Mouse (Mus musculus) frontal cortex, postnatal 10 days (tissue): Measurements from ENCODE around the gene B4galt4.
A peak's percentile ranks its signal among the peaks of the same experiment; 100 is the strongest.
"Not testable (repeated sequence)": the region's sequence is repeated elsewhere in the genome, so short reads cannot be mapped to it uniquely, and the experiment has no call there.

Source experiments
- DNase-seq, 2 experiments: peaks; one replicate each; pipeline ENCODE4 v3.0.0; 2022; ENCODE audit warnings: low spot score in 2 of 2, mixed read lengths in 1 of 2

The B4galt4 gene

DNA sequence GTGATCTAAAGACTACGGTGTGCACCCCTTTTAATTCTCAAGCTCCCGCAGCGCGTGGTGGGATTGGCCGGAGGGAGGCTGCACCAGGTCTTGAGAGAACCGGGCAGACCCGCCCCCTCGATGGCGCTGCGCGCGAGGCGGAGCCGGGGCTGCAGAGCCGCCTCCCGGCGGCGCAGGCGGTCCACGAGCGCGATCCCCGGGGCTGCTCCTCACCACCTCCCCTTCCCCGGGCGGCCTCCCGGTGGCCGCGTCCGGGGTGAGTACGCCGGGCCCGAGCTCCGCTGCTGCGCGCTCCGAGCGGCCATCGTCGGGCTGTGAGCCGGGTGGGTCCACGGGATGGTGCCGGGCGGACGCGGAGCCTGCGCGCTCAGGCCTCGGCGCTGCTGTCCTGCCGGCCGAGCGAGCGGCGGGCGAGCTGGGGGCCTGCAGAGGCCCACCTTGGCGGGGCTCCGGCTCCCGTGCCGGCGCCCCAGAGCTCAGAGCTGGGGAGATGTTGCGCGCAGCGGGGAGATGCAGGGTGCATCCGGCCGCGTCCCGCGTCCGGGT is at the start of gene B4galt4:
Gene B4galt4, plus strand, starts transcription at position 152 of the 546 bp plus-strand sequence.
- peak; percentile 71 to 82 for DNase-seq

DNA sequence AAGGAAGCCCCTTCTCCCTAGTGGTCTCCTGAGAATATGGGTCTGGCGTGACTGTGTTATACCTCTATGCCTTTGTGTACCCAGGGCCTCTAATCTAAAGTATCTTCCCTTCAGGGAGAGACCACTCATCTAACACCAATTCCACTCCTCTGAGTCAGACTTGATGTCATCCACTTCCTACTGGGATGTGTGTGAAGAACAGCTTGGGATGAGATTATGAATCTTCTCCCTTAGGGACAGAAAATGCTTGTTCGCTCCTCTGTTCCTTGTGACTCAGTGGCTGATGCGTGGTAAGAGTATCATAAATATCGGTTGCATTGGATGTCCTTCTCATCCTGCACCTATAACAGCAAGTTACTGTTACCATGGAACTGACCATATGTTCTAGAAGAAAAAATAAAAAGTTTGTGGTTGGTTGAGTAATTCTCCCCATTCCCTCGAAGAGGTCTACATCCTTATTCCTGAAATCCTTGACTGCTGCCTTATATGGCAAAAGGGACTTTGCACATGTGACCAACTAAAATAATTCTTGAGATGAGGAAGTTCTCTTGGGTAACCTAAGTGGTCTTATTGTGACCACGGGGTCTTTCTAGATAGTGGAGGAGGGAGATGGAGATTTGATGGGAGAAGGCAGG is 47.0 kb upstream of the B4galt4 start:
- DNase-seq, result no peak

DNA sequence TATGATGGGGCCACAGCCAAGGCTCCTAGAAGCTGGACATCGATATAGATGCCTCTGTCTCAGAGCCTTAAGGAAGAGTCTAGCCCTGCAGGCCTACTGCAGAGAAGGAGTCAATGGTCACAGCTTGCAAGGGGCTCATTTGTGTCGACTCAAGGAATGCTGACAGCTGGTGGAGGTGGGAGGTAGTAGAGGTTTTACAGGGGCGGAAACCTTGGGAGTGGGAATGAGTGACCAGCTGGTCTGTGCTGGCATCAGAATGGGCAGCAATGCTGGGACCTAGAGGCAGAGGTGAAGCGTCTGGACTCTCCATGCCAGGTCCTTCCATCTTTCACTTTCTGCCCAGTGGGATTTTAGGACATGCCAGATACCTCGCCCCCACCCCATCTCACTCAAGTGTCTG is 46.5 kb upstream of the B4galt4 start:
- no peak for DNase-seq

DNA sequence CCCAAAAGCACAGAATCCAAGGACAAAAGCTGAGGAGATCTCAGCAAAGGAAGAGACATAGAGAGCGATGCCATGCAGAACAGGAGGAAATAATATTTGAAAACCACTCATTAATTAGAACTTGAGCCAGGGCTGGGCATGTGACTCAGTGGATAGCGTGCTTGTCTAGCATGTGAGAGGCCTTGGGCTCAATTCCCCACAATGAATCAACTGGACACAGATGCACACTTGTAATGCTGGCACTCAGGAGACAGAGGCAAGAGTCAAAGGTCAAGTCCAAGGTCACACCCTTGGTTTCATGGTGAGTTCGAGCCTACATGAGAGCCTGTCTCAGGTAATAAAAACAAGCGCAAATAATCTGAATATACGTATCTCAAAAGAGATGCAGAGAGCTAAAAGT is 44.5 kb upstream of the B4galt4 start:
- DNase-seq, result no peak

DNA sequence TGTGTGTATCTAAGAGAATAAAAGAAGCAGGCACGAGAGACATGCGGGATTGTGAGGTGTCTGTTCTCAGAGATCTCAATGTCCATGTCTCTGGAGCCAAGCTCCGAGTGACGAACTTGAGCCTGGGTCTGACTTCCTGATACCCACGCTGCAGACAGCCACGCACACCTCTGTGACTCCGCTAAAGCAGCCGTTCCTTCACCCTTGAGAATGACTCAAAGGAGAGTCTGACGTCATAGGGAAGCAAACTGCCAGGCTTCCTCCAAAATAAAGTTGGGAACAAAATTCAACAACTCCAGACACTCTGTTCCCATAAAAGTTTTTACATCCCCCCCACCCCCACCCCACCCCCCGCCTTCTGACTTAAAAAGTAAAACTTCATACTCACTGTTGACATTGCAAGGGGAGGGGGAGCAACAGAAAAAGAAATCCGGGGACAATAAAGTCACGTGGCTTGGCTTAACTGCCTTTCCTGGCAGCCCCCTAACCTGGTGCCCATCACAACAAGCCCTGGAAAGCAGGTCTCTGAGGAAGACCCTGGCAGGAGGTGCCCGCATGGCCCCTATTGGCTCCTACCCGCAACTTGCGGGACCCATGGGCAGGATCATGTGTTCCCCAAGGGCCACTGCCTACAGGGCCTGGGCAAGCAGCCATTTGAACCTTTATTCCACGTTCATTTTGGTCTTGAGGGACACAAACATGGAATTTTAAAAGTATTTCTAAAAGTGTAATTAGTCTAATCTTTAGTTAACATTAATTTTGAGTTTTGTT is 41.5 kb upstream of the B4galt4 start:
- no peak for DNase-seq

DNA sequence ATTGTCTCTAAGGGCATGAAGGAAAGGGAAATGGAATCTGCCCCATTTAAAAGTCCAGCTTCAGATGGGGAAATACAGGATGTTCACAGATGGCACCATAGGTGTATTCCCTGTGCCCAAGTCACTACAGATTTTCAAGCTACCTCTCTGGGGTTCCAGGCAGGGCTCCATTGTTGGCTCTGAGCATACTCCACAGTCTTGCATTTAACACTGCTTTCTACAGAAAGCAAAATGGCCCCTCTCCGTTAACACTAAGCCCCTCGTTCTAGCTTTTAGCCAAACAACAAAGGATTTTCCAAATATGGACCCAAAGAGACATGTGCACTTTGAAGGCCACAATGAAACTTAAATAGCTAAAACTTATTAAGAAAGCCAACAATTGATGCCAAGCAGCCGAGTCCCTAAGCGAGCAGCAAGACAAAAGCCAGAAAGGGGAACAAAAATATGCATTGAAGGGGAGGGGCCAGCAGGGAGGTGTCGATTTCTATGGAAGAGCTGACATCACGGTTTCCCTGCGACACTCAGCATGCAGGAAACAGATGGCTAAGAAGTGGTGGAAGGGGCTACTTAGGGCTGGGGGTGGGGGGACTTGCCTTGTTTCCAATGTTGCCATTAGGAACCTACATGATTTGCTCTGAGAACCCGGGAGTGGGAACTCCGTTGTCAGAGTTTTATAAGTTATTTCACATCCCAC is 40.4 kb upstream of the B4galt4 start:
- no peak for DNase-seq

DNA sequence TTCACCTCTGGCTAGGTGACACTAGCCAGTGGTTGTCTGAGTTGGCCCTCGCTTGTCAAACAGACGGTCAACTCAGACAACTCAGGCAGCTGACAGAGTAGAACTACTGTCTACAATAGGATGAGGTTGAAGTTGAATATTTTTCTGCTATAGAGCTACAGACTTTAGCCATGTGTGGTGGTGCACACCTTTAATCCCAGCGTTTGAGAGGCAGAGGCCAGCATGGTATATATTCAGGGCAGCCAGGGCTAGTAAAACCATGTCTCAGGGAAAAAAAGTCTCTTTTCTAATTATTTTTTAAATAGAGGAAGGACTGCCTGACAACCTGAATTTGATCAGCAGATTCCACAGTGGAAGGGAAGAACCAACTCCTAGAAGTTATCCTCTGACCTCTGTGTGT is 39.7 kb upstream of the B4galt4 start:
- DNase-seq, result no peak

DNA sequence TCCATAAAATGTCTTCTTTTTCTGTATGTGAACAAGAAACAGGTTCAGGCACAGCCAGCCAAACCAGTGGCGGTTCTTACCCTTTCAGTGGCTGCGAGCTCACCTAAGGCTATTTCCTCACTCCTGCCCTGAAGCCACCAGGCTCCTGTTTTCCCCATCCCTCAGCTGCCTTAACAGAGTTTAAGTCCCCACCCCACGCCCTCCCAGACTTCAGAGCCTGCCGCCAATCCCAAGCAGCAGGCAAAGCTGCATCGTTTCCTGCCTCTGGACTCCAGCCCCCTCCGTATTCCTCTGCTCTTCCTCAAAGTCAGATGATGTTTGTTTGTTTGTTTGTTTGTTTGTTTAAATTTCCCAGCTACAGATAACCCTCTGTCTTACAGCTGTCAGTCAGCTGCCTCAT is 38.6 kb upstream of the B4galt4 start:
- DNase-seq, result no peak

DNA sequence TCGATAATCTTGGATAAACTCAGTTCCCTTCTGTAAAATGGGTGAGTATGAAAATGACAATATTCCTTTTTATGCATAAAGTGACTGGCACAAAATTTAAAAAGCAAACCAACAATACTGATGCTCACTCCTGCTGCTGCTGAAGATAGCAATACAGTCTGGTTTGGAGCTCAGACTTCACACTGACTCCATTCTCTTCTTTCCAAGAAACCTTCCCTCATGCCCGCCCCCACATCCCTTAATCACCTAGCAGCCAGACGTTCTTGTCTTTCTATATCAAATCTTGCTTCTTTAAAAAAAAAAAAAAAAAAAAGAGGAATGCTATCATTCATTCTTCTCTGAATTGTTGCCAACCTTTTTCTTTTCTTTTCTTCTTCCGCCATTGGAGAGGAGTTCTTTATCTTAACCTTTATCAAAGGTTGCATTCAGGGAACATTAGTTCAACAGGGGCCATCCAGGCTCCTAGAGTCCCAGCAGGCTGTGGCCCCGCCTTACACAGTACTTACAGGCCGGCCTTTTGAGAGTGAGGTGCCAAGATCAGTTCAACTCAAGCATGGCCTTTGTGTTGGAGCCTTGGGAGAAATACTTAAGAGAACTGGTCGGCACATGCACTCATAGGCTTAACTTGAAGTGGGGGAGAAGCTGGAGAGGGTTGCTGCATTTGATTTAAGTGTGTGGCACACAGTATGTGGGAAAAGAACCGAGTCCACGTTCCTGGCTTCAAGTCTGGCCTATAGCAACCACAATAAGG is 36.4 kb upstream of the B4galt4 start:
- DNase-seq, result no peak

DNA sequence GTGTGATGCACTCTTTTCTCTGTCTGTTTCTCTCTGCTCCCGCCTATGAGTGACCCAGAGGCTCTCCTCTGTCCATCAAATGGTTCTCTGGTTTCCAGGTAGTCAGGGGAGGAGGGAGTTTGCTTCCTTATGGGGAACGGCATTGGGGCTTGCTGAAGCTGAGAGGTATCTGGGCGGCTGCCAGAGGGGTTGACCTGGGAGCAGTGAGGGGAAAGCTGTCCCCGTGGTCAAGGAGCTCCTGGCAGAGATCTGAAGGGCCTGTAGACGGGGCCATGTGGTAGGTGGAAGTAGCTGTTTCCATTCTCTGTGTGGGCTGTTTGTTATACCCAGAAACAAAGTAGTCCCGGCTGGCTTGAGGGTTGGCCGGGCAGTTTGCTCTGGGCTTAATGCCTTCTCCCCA is 35.3 kb upstream of the B4galt4 start:
- DNase-seq, result no peak

DNA sequence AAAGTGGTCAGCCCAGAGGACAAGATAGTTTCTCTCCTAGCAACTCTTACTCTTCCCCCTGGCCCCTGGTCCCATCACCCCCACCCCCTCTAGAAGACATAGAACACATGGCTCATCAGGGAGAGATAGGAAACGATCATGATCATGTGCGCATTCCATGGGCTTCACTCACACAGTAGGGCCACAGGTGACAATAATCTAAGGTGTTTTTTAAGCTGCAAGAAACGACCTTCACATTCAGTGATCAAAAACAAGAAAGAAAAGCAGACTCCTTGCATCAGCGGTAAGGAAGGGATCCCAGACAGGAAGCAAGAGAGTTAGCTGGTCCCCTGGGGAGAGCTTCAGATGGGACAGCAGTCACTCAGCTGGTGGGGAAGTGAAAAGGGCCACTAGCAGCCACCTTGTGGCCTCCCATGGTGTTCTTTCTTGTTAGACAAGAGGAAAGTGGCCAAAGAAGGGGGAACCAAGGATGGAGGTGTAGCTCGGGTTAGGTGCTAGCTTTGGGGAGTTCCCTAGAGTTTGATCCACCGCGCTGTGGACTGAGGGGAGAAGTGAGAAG is 33.0 kb upstream of the B4galt4 start:
- DNase-seq, result no peak

DNA sequence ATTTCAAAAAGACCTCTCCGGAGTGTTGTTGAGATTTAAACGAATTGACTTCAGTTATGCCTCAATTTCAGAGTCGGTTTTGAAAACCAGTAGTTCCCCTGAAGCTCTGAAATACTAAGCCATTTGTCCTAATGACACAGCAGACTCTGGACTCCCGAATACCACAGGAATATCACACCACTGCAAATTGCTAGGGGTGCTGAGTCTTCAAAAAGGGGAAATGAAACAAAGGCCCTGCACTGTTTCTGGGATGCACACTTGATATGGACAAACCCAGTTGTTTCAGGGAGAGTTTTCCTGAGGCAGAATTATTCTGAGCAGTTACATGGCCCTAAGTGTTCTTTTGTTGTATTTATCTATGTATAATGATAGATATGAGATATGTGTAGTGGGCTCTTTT is 30.8 kb upstream of the B4galt4 start:
- no peak for DNase-seq

DNA sequence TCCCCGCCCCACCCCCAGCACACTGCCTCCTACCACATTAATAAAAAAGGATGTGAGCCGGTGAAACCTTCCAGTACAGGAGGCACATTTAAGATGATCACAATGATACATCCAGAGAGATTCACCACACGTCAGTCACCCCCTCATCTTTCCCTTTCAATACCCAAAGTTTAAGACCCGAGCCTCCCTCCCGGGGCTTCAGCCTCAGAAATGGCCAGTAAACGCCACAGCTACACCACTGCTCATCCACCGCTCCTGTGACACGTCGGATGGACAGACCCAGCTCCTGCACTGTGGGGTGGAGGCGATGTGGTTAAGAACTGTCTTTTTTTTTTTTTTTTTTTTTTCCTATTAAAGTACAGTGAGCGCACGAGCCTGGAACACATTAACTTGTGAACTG is 30.0 kb upstream of the B4galt4 start:
- no peak for DNase-seq

DNA sequence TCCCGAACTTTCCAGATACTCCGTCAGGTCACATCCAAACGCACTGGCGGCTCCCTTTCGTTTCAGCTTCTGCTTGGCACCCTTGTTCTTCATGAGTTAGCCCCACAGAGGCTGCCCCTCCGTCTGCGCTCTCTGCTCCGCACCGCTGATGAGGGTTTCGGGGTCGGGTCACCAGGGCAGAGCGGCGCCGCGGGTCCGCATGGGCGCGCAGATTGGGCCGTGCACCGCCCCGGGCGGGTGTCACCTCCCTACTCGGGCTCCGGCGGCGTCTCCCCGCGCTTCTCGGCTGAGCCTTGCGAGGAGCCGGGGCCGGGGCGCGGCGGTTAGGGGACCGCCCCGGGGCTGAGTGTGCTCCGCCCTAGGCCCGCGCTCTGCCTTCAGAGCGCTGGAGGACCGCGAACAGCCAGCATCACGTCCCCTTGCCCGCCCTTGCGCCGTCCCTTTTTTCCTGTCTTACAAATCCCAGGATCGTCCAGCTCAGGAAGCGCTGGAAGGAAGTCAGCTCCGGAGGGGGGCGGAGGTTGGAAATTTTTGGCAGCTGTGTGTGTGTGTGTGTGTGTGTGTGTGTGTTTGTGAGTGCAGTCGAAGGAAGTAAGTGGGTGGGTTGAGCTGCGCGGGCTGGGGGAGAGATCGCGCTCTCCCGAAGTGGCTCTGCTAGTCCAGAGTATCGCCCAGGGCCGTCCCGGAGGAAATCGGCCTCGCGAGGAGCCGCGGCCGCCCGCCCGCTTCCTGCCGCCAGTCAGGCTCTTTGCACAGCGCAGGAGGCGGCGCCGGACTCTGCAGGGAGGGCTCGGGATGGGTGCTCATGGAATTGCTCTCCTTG is 29.3 kb upstream of the B4galt4 start, which contains the start of gene Arhgap31:
Gene Arhgap31, minus strand, starts transcription at position 694 of the 823 bp plus-strand sequence.
- DNase-seq, result peak; percentile 60 to 67

DNA sequence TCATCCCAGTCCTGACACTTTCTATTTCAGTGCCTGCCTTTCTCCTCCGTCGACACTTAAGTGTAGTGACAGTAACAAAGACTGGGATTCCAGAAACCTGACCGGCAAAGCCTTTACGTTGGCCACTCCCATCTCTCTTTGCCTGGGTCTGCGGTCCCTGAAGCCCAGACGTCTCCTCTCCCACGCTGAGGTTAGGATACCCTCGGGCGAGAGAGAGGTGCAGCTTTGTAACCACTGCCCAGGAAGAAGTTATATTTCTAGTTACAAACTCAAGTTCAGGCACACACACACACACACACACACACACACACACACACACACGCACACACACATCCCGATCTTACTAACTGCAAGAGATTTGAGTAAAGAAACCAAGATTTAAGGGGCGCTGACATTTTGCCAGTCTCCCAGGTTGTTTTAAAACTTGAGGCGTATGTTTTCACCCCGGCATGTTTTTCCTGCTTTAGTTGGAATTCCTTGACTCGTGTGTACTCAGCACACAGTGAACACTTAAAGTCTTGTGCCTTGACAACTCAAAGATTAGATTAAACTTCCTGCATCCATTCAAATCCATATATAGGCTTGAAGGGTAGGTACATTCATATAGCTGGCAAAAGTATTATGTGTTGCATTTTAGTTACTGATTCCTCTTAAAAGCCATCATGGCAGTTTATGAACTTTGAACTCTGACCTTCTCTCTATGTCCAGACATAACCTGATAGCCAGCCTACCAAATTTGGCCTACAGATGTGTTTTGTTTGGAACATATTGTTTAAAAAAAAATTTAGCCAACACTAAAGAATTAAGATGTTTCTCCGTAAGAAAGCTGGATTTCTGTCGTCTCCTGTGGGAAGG is 28.4 kb upstream of the B4galt4 start:
- DNase-seq, result no peak

DNA sequence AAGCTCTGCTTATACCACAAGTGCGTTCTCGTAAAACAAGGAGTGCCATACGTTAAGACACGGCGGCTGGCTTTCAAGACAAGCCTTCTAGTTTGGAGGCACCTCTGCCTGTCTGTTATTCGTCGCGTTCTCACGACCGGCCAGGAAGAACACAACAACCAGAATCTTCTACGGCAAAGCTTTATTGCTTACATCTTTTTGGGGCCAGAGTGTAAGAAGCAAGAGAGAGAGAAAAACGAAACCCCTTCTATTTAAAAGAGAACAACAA is 27.9 kb upstream of the B4galt4 start:
- not testable (repeated sequence) for DNase-seq

DNA sequence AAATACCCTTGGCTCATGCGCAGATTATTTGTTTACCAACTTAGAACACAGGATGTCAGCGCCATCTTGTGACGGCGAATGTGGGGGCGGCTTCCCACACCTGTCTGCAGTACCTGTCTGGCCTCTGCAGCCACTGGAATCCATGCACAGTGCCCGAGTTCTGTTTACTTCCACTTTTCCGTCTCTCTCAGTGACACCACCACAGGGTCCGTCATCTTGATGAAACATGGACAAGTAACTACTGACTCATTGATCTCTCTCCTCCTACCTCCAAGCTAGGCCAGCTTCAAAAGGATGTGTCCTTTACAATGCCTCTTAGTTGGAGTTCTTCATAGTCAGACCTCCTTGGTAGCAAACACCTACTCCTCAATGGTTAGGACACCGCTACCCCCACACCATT is 20.7 kb upstream of the B4galt4 start:
- DNase-seq, result no peak

DNA sequence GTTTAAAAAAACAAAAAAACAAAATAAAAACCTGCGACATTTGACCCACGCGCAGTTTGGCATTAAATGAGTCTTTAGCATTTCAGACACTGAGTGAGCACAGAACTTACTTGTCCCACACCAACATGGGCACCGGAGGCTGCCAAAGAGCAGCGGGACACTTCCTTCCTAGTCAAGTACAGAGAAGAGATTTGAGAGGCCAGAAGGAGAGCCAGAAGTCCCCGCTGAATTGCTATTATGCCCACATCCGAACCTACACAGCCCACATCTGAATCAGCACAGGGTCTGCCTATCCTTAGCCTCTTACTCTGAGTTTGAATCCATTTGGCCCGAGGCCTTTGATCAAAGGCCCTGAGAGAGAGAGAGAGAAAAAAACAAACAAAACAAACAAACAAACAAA is 17.8 kb upstream of the B4galt4 start:
- DNase-seq, result no peak

DNA sequence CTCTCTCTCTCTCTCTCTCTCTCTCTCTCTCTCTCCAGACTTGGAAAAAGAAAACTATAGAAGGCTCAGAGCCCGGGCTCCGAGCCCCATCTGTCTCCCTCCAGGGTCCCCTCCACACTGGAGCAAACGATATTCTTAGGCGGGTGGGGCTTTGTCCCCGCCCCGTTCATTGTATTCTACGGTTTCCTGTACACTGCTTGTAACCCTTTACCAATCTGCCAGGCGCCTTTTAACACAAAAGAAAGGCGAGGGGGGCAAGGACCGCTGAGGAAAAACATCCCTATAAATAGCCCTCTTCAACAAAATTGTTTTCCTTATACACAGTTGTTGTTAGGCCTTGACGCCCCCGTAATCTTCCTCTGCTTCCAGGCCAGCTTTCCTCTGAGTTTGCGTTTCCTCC is 17.1 kb upstream of the B4galt4 start:
- no peak for DNase-seq

DNA sequence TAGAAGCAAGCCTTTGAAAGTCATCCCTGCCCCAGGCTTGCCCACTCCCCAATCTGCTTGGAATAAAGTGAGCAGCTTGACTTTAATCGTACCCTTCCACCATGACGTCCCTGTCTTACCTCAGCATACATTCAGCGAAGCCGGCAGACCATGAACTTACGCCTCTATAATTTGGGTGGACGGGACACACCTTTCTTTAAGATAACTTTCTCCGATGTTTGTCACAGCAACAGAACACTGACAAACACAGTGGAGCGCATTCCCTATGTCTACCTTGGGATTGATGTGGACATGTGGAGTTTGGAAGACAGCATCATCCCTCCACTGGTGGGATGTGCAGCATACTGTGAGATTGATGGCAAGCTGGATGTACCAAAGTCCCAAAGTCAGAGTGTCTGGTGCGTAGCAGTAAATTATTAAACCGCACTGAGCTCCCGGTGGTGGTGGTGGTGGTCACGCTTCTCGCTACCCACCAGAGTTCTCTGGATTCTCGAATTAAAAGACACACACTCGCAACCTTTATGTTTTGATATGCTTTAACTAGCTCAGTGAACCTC is 13.4 kb upstream of the B4galt4 start:
- DNase-seq, result no peak
